Mouse (Mus musculus): ENCODE results near the gene Ski. TPM values are rescaled to one million over a fixed set of nuclear protein-coding genes. Genes with fewer than 3 reads are reported as not detected.

Gene Ski
- polyA plus RNA-seq (2012; rRNA removed): 32.2 and 40.6 TPM in 2 replicates

DNA sequence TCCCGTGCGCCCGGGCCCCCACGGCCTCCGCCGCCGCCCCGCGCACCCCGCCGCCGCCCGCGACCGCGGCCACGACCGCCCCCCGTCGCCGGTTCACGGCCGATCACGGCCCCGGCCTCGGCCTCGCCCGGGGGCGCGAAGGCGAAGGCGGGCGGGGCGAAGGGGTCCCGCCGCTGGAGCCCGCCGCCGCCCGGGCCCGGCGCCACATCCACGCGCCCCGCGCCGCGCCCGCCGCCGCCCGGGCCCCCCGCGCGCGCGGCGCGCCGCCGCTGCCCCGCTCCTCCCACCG, at the start of gene Ski:
TSS of gene Ski (minus strand) at position 41 of the 289 bp plus-strand sequence.
- TF ChIP-seq POLR2A (IDR thresholded peaks at IDR 0.05; ENCODE audit: low read depth, low read length): no peak
- no peak for TF ChIP-seq CTCF (IDR thresholded peaks at IDR 0.05; ENCODE audit: extremely low read depth, insufficient read depth, insufficient read length, insufficient replicate concordance)
- H3K27ac ChIP-seq (ENCODE audit: insufficient read depth, low read length): peak within 1 kb of the TSS; percentile 89
- H3K4me1 ChIP-seq (ENCODE audit: control insufficient read depth, insufficient read depth, insufficient read length): peaks cover 31% of the 10 kb centered on the region
- H3K36me3 ChIP-seq (ENCODE audit: control insufficient read depth, insufficient read depth, low read length): no peaks in the 10 kb centered on the region
- peak within 1 kb of the TSS; percentile 59 for H3K4me3 ChIP-seq (ENCODE audit: extremely low read depth, insufficient read depth, insufficient read length)
- no peaks in the 10 kb centered on the region for H3K27me3 ChIP-seq (ENCODE audit: control insufficient read depth, insufficient read depth, low read length)
- no peak for DNase-seq (ENCODE audit: low read depth in 1 of 2, low spot score in 2 of 2)
- 24% methylated on average over 60 of the region's 63 CpGs for WGBS

DNA sequence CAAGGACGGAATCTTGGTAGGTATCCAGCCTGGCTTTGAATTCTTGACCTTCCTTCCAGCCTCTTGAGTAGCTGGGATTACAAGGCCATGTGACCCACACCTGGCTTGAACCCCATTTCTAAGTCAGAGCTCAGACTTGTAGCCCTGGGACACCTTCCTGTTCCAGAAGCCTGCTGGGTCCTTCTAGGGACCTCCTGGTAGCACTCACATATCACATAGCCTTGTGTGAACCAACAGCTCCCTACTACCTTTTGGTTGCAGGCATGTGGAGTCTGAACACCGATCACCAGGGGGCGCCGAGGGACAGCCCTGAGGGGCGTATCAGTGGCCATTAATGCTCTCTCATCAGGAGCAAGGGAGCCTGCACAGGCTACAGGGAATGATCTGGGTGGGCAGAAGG, 46.0 kb upstream of the Ski start:
- Histone ChIP-seq H3K4me3 (ENCODE audit: extremely low read depth, insufficient read depth, insufficient read length) (no peak overlapping the region), H3K27ac (ENCODE audit: insufficient read depth, low read length) (no peak overlapping the region), H3K36me3 (ENCODE audit: control insufficient read depth, insufficient read depth, low read length) (no peaks in the 10 kb centered on the region), H3K4me1 (ENCODE audit: control insufficient read depth, insufficient read depth, insufficient read length) (no peaks in the 10 kb centered on the region), H3K27me3 (ENCODE audit: control insufficient read depth, insufficient read depth, low read length) (no peaks in the 10 kb centered on the region)
- peak; percentile 22; the same call in 1 of the 2 replicates for TF ChIP-seq CTCF (IDR thresholded peaks at IDR 0.05; ENCODE audit: extremely low read depth, insufficient read depth, insufficient read length, insufficient replicate concordance)
- no peak for TF ChIP-seq POLR2A (IDR thresholded peaks at IDR 0.05; ENCODE audit: low read depth, low read length)
- WGBS: 23% methylated on average over 5 of the region's 5 CpGs
- peak in 1 of 2 experiments; percentile 29 for DNase-seq (ENCODE audit: low read depth in 1 of 2, low spot score in 2 of 2)

DNA sequence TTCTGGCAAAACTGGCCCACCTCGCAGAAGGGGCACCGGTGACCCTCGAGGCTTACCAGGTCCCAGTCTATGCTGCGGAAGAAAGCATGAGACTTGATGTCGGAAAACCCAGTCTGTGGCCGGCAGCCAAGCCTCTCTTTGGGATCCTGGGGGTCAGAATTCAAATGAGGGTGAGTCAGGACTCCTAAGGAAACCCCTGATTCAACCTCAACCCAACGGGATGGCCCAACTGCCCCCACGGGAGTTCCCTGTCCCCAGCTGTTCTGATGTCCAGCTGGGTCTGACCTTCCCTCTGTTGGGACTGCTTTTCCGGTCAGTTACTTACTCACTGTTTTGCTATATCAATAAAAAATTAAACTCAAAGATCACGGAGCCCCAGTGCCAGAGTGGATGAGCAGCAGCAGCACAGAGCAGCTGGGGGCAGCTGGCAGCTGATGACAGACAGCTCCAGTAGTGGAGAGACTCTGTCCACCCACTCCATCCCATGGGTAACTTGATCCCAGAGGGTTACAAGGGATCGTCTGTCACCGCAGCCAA, 45.3 kb upstream of the Ski start:
- Histone ChIP-seq H3K4me1 (ENCODE audit: control insufficient read depth, insufficient read depth, insufficient read length) (no peaks in the 10 kb centered on the region), H3K27me3 (ENCODE audit: control insufficient read depth, insufficient read depth, low read length) (no peaks in the 10 kb centered on the region), H3K36me3 (ENCODE audit: control insufficient read depth, insufficient read depth, low read length) (no peaks in the 10 kb centered on the region), H3K4me3 (ENCODE audit: extremely low read depth, insufficient read depth, insufficient read length) (no peak overlapping the region), H3K27ac (ENCODE audit: insufficient read depth, low read length) (no peak overlapping the region)
- TF ChIP-seq CTCF (IDR thresholded peaks at IDR 0.05; ENCODE audit: extremely low read depth, insufficient read depth, insufficient read length, insufficient replicate concordance) (no peak), POLR2A (IDR thresholded peaks at IDR 0.05; ENCODE audit: low read depth, low read length) (no peak)
- DNase-seq (ENCODE audit: low read depth in 1 of 2, low spot score in 2 of 2): no peak
- 68% methylated on average over 12 of the region's 12 CpGs for WGBS

DNA sequence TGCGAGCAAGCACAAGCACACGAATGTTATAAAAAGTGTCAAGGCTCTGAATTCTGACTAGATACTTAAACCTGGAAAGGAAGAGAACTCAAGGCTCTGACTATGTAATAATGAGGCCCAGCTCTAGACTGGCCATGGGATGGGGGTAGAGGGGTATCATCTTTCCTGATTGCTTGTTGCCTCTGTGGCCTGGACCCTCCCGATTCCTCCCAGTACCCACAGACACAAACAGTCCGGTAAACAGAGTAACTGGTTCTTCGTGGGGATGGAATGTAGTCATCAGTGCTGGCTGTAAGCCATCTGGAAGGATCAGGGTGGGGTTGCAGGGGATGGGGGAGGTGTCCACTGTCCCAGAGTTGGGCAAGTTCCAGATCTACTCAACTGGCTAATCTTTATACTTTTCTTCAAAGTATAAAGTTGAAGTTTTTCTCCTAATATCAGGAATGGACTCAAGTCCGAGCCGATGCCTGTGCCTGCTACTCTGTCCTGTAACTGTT, 44.7 kb upstream of the Ski start:
- no peak overlapping the region for H3K4me3 ChIP-seq (ENCODE audit: extremely low read depth, insufficient read depth, insufficient read length)
- no peak for TF ChIP-seq POLR2A (IDR thresholded peaks at IDR 0.05; ENCODE audit: low read depth, low read length)
- no peak for TF ChIP-seq CTCF (IDR thresholded peaks at IDR 0.05; ENCODE audit: extremely low read depth, insufficient read depth, insufficient read length, insufficient replicate concordance)
- WGBS: 70% methylated on average over 7 of the region's 7 CpGs
- no peaks in the 10 kb centered on the region for H3K36me3 ChIP-seq (ENCODE audit: control insufficient read depth, insufficient read depth, low read length)
- H3K4me1 ChIP-seq (ENCODE audit: control insufficient read depth, insufficient read depth, insufficient read length): no peaks in the 10 kb centered on the region
- no peaks in the 10 kb centered on the region for H3K27me3 ChIP-seq (ENCODE audit: control insufficient read depth, insufficient read depth, low read length)
- DNase-seq (ENCODE audit: low read depth in 1 of 2, low spot score in 2 of 2): no peak
- no peak overlapping the region for H3K27ac ChIP-seq (ENCODE audit: insufficient read depth, low read length)

DNA sequence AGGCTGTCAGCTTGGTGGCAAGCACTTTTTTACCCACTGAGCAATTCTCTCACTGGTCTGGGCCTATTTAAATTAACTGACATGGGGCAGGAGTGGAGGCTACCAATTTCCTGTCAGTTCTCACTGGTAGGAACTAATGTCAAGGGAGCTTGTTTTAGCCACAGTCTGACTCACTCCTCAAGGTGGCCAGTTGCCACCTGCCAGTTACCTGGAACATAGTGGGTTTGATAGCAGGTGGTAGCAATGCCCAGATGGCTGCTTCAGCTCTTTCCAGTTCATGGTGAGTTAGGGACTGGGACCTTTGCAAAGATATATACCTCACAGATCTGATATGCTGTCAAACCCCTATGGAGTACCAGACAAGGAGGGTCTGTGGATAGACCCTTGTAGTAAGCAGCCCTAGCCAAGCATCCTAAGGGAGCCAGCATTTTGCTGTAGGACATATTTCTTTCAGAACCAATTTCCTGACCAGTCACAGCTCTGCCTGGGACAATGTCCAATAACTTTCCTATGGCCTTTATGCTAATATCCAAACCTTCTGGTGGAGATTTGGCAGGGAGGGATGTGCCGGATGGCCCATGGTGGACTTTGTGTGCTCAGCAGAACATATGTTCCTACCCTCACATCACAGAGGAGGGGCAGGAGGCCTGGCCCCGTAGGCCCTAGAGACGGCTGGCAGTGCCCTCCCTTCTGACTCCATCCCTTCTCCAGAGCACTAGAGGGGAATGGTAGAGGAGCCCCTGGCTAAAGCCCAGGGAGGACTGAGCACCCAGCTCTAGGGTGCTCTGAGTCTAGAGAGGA, 42.3 kb upstream of the Ski start:
- DNase-seq (ENCODE audit: low read depth in 1 of 2, low spot score in 2 of 2): no peak
- no peaks in the 10 kb centered on the region for H3K27me3 ChIP-seq (ENCODE audit: control insufficient read depth, insufficient read depth, low read length)
- TF ChIP-seq CTCF (IDR thresholded peaks at IDR 0.05; ENCODE audit: extremely low read depth, insufficient read depth, insufficient read length, insufficient replicate concordance) (no peak), POLR2A (IDR thresholded peaks at IDR 0.05; ENCODE audit: low read depth, low read length) (no peak)
- H3K36me3 ChIP-seq (ENCODE audit: control insufficient read depth, insufficient read depth, low read length): no peaks in the 10 kb centered on the region
- no peak overlapping the region for H3K4me3 ChIP-seq (ENCODE audit: extremely low read depth, insufficient read depth, insufficient read length)
- no peak overlapping the region for H3K27ac ChIP-seq (ENCODE audit: insufficient read depth, low read length)
- no peaks in the 10 kb centered on the region for H3K4me1 ChIP-seq (ENCODE audit: control insufficient read depth, insufficient read depth, insufficient read length)
- 94% methylated on average over 3 of the region's 3 CpGs for WGBS

DNA sequence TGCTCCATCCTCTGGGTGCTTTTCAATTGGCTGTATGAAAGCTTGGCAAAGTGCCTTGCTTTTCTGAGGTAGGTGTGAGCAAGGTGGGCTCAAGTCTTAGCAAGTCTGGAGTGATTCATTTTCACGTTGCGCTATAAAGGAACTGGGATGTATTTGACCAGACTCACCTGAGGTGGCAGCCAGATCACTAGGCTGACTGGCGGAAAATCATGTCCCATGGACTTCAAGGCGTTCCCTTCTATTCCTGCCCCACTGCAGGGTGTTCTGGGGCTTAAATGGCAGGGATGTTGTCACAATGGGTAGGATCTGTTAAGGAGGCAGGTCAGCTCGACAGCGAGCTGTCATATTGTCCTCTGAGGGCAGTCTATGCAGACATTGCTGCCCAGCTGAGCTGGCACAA, 29.9 kb upstream of the Ski start:
- DNase-seq (ENCODE audit: low read depth in 1 of 2, low spot score in 2 of 2): no peak
- Histone ChIP-seq H3K4me3 (ENCODE audit: extremely low read depth, insufficient read depth, insufficient read length) (no peak overlapping the region), H3K27me3 (ENCODE audit: control insufficient read depth, insufficient read depth, low read length) (no peaks in the 10 kb centered on the region), H3K36me3 (ENCODE audit: control insufficient read depth, insufficient read depth, low read length) (no peaks in the 10 kb centered on the region; the same call in 1 of the 2 replicates), H3K27ac (ENCODE audit: insufficient read depth, low read length) (no peak overlapping the region), H3K4me1 (ENCODE audit: control insufficient read depth, insufficient read depth, insufficient read length) (no peaks in the 10 kb centered on the region; the same call in 1 of the 2 replicates)
- WGBS: 92% methylated on average over 6 of the region's 6 CpGs
- TF ChIP-seq POLR2A (IDR thresholded peaks at IDR 0.05; ENCODE audit: low read depth, low read length) (no peak), CTCF (IDR thresholded peaks at IDR 0.05; ENCODE audit: extremely low read depth, insufficient read depth, insufficient read length, insufficient replicate concordance) (no peak)

DNA sequence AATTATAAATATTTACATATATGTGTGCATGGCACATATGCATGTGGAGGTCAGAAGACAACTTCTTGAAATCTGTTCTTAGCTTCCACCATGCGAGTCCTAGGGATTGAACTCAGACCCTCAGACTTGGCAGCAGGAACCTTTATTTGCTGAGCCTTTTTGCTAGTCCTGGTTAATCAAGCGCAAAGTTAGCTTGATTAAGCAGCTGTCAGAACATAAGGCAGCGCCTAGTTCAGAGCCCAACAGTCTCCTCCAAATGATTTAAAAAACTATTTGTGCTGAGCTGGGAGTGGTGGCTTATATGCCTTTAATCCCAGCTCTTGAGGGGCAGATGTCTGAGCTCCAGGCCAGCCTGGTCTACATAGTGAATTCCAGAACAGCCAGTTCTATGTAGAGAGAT, 28.8 kb upstream of the Ski start:
- H3K4me1 ChIP-seq (ENCODE audit: control insufficient read depth, insufficient read depth, insufficient read length): no peaks in the 10 kb centered on the region; the same call in 1 of the 2 replicates
- 86% methylated on average over 3 of the region's 3 CpGs for WGBS
- H3K4me3 ChIP-seq (ENCODE audit: extremely low read depth, insufficient read depth, insufficient read length): no peak overlapping the region
- no peak for DNase-seq (ENCODE audit: low read depth in 1 of 2, low spot score in 2 of 2)
- no peak overlapping the region for H3K27ac ChIP-seq (ENCODE audit: insufficient read depth, low read length)
- H3K27me3 ChIP-seq (ENCODE audit: control insufficient read depth, insufficient read depth, low read length): no peaks in the 10 kb centered on the region
- no peaks in the 10 kb centered on the region; the same call in 1 of the 2 replicates for H3K36me3 ChIP-seq (ENCODE audit: control insufficient read depth, insufficient read depth, low read length)
- TF ChIP-seq POLR2A (IDR thresholded peaks at IDR 0.05; ENCODE audit: low read depth, low read length) (no peak), CTCF (IDR thresholded peaks at IDR 0.05; ENCODE audit: extremely low read depth, insufficient read depth, insufficient read length, insufficient replicate concordance) (no peak)
